Mouse (Mus musculus) ES-E14 (cell line): Measurements from ENCODE around the gene Tsg101. TPM values are rescaled to one million over a fixed set of nuclear protein-coding genes. Genes with fewer than 3 reads are reported as not detected.
A peak's percentile ranks its signal among the peaks of the same experiment; 100 is the strongest.

Experiments
- DNase-seq: peaks from one replicate; pipeline ENCODE4 v3.0.0-alpha.2; 2013; ENCODE audit warnings: low read depth, low spot score
- H3K27ac ChIP-seq: 2 replicates; pipeline ENCODE4 v1.5.1; 2012; ENCODE audit warnings: low read depth, mild to moderate bottlenecking, low read length, moderate library complexity, mixed read lengths; ENCODE audit not compliant: poor library complexity, insufficient read depth, severe bottlenecking
- H3K36me3 ChIP-seq: 2 replicates; pipeline ENCODE4 v1.6.1; 2012; ENCODE audit warnings: mild to moderate bottlenecking, low read length, moderate library complexity, mixed read lengths; ENCODE audit not compliant: control insufficient read depth, poor library complexity, insufficient read depth, severe bottlenecking
- H3K4me1 ChIP-seq, 2 experiments: fragments of 150-350 bp in 1 of 2; sonication (generic) in 1 of 2; 2 replicates each; pipeline ENCODE4 v1.6.1; 2012; ENCODE audit warnings: low read length in 2 of 2, mild to moderate bottlenecking in 1 of 2, mixed read lengths in 1 of 2; ENCODE audit not compliant: control insufficient read depth in 2 of 2, insufficient read depth in 2 of 2, poor library complexity in 1 of 2
- H3K4me3 ChIP-seq, 2 experiments: fragments of 150-350 bp in 1 of 2; sonication (generic) in 1 of 2; 2 replicates each; pipeline ENCODE4 v1.5.1; 2012; ENCODE audit warnings: low read length in 2 of 2, low read depth in 1 of 2, mild to moderate bottlenecking in 1 of 2, mixed read lengths in 1 of 2; ENCODE audit not compliant: insufficient read depth in 1 of 2, poor library complexity in 1 of 2, severe bottlenecking in 1 of 2
- H3K9ac ChIP-seq: 2 replicates; pipeline ENCODE4 v1.6.1; 2012; ENCODE audit warnings: low read depth, mild to moderate bottlenecking, low read length, mixed read lengths; ENCODE audit not compliant: poor library complexity, insufficient read depth, severe bottlenecking
- H3K9me3 ChIP-seq: fragments of 150-350 bp; sonication (generic); 2 replicates; pipeline ENCODE4 v1.6.1; 2012; ENCODE audit warnings: low read depth, mild to moderate bottlenecking, low read length; ENCODE audit not compliant: control insufficient read depth, insufficient read depth
- CHD2 ChIP-seq: IDR thresholded peaks from 2 replicates; pipeline ENCODE4 v1.6.1; 2014; ENCODE audit warnings: mild to moderate bottlenecking, low read depth, low read length, inconsistent platforms
- HCFC1 ChIP-seq: IDR thresholded peaks from 2 replicates; pipeline ENCODE4 v1.6.1; 2012; ENCODE audit warnings: low read length, inconsistent platforms, borderline replicate concordance; ENCODE audit not compliant: insufficient read depth
- MAFK ChIP-seq: IDR thresholded peaks from 2 replicates; pipeline ENCODE4 v1.6.1; 2014; ENCODE audit warnings: mild to moderate bottlenecking, low read depth, low read length, inconsistent platforms; ENCODE audit not compliant: insufficient read depth
- ZC3H11A ChIP-seq: IDR thresholded peaks from 2 replicates; pipeline ENCODE4 v1.6.1; 2012; ENCODE audit warnings: low read depth, mild to moderate bottlenecking, inconsistent platforms, low read length, borderline replicate concordance
- ZNF384 ChIP-seq: IDR thresholded peaks from 2 replicates; pipeline ENCODE4 v1.6.1; 2012; ENCODE audit warnings: low read depth, low read length, inconsistent platforms
- in situ Hi-C, 2 experiments: fragments of 600-800 bp; cut with MboI; formaldehyde crosslinking; loops; one replicate each; pipeline ENCODE4 v1.15.1; 2025; ENCODE audit warnings: low sequenced_read_pairs in 2 of 2, inconsistent platforms in 1 of 2; ENCODE audit not compliant: unreplicated experiment in 2 of 2
- total RNA-seq: library from RNA; depleted of rRNA; stranded (reverse); fragments of 300-350 nt; gene quantifications from 2 replicates; pipeline ENCODE4 v1.2.3, GENCODE M21; 2012

The Tsg101 gene
- total RNA-seq, 1 experiment, result 54.3 TPM

- Histone ChIP-seq H3K4me1 (0 out of 4 replicates have a peak, but pooled peaks cover 0 to 1% of the 10 kb centered on the region in 2 experiments), H3K9me3 (no peaks in the 10 kb centered on the region), H3K9ac (no peak overlapping the region), H3K27ac (no peak overlapping the region), H3K36me3 (no peaks in the 10 kb centered on the region), H3K4me3 (no peak overlapping the region)
- TF ChIP-seq CHD2 (no peak), MAFK (no peak), ZNF384 (no peak), ZC3H11A (no peak), HCFC1 (no peak)
- in situ Hi-C loops, result loop anchor here in 1 of 2 experiments (5.0 kb wide), 1 partner anchor 191 kb away; no protein-coding TSS in a partner anchor
- no peak for DNase-seq
Measured at GRCm38 (mm10) chr7:46960991-46961390, 41.2 kb upstream of the Tsg101 start.

- Histone ChIP-seq H3K9me3 (no peaks in the 10 kb centered on the region), H3K36me3 (peaks cover 3% of the 10 kb centered on the region), H3K4me3 (peak overlapping the region in 1 of 2 experiments; percentile 97; a peak in 1 of 4 replicates), H3K27ac (no peak overlapping the region), H3K9ac (no peak overlapping the region), H3K4me1 (0 out of 4 replicates have a peak, but pooled peaks cover 1 to 2% of the 10 kb centered on the region in 2 experiments)
- no peak for DNase-seq
- TF ChIP-seq ZNF384 (no peak), CHD2 (no peak), ZC3H11A (0 out of 2 replicates have a peak, but pooled peaks have one; percentile 1)
- in situ Hi-C loops, result no loop called here
Measured at GRCm38 (mm10) chr7:46958853-46959252, 39.1 kb upstream of the Tsg101 start.

GRCm38 (mm10) chr7:46957831-46958691 lies 38.3 kb upstream of the Tsg101 start, which contains the start of gene Uevld:
Gene Uevld (minus strand): TSS chr7:46958527.
- TF ChIP-seq ZC3H11A, result no peak
- TF ChIP-seq ZNF384, result no peak
- peak; percentile 56; the same call in 1 of the 2 replicates for TF ChIP-seq HCFC1
- Histone ChIP-seq H3K36me3 (peaks cover 5% of the 10 kb centered on the region), H3K4me3 (peak within 1 kb of the TSS; percentile 94 to 97), H3K9ac (peak within 1 kb of the TSS; percentile 93), H3K9me3 (no peaks in the 10 kb centered on the region), H3K27ac (peak within 1 kb of the TSS; percentile 74), H3K4me1 (0 out of 4 replicates have a peak, but pooled peaks cover 0 to 2% of the 10 kb centered on the region in 2 experiments)
- in situ Hi-C loops, result no loop called here
- peak; percentile 91 for DNase-seq

- in situ Hi-C loops, result no loop called here
- Histone ChIP-seq H3K36me3 (peaks cover 4% of the 10 kb centered on the region; the same call in 1 of the 2 replicates), H3K9ac (no peak overlapping the region), H3K4me1 (no peaks in the 10 kb centered on the region), H3K4me3 (no peak overlapping the region), H3K27ac (no peak overlapping the region), H3K9me3 (no peaks in the 10 kb centered on the region)
- TF ChIP-seq ZC3H11A (no peak), MAFK (no peak), CHD2 (no peak), HCFC1 (no peak), ZNF384 (no peak)
- no peak for DNase-seq
Measured at GRCm38 (mm10) chr7:46935847-46936246, 16.1 kb upstream of the Tsg101 start.
